Mouse (Mus musculus) thymus, postnatal 10 days (tissue): Measurements from ENCODE around the gene Sept9.

Experiments
- DNase-seq, 2 experiments: peaks; one replicate each; pipeline ENCODE4 v3.0.0; 2021; ENCODE audit warnings: low spot score in 2 of 2

Sept9 gene

GRCm38 (mm10) chr11:117199282-117200175, at the start of gene Sept9:
Gene Sept9, plus strand, starts transcription at chr11:117199661.
- peak; percentile 52 to 64 for DNase-seq

- DNase-seq = no peak
Observed at GRCm38 (mm10) chr11:117150467-117150966, 48.9 kb upstream of the Sept9 start.

DNA sequence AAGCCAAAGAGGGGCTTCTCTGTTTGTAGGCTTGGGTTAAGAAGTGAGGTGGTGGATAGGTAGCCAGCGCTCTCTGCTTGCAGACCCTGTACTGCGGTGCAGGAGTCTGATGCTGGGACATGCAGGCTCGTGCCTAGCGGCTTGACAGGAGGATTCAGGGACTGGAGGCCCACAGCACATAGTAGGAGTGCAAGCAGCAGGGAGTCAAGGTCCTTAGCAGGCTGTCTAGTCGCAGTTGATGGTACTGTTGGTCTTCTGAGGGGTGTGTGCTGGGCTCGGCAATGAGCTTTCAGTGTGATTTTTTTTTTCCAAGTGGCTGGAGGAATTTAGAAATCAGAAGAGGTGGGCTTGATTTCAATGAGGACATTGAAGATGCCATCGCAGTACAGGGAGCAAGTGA, 48.0 kb upstream of the Sept9 start:
- no peak for DNase-seq

- DNase-seq = no peak
Observed at GRCm38 (mm10) chr11:117152541-117152940, 46.9 kb upstream of the Sept9 start.

DNA sequence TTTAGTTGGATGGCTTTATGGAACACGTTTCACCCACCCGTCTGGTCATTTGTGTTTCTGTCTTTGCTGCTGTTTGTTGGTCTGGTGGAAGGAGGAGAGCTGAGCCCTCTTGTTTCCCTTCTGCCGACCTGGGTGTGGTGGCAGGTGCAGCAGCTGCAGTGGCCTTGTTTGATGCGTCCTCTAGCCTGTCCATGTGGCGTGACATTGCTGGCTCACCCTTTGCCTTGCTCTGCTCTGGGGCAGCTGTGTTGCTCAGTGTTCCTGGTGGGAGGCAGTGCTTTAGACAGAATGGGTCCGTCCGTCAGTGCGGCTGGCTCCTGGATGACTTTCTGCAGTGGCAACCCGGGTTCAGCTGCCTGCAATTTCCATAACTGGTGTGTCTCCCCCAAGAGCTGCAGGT, 45.9 kb upstream of the Sept9 start:
- no peak for DNase-seq

- no peak for DNase-seq
Observed at GRCm38 (mm10) chr11:117154088-117154815, 45.2 kb upstream of the Sept9 start.

DNA sequence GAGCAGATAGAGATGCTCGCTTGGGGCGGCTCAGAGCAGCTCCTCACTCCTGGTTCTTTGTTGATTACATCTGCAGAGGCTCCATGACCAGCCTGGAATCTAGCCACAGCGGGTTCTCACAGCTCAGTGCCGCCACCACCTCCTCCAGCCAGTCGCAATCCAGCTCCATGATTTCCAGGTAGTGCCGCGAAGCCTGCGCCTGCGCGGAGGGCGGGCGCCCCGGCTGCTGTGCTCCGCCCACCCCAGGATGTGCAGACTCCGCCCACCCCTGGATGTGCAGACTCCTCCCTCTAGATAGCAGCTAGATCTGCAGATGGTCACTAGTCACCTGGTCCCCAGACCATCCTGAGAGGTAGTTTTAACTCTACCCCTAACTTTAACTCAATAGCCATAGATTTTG, 42.7 kb upstream of the Sept9 start:
- no peak for DNase-seq

GRCm38 (mm10) chr11:117158343-117158742, 41.1 kb upstream of the Sept9 start:
- no peak for DNase-seq

GRCm38 (mm10) chr11:117159257-117159945, 40.1 kb upstream of the Sept9 start:
- DNase-seq = no peak

GRCm38 (mm10) chr11:117159946-117160307, 39.5 kb upstream of the Sept9 start:
- no peak for DNase-seq

DNA sequence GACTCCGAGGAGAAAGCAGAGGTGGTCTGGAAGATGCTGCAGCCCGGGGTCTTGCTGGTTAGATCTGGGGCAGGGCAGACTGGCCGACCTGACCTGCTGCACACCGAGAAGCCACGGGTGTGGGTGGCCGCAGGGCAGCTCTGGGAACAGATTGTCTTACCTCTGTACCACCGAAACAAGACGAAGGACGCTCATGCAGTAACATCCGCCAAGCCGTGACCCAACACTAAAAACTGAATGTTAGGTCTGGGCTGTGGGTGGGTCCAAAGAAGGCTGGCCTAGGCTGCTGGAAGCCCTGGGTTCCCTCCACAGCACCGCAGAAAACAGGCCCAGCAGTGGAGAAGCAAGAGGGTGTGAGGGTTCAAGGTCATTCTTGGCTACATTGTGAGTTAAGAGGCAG, 38.7 kb upstream of the Sept9 start:
- DNase-seq = no peak

- DNase-seq = no peak
Observed at GRCm38 (mm10) chr11:117161574-117161973, 37.9 kb upstream of the Sept9 start.

DNA sequence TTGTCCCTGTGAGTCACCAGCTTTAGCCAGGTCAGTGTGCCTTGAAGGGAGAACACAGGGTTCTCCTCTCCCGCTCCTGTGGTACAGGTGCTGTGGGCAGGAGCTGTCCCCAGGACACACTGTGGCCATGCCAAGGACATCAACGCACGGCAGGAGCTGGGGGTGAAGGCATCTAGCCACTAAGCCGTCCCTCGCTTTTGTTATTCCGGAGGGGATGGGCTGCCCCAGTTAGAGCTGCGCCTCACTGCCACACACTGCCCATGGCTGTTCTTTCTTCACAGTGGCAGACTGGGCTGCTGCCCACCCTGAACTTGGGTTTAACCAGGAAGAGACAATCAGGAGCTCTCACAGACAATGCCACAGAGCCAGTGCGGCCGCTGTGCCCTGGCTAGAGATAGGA, 36.4 kb upstream of the Sept9 start:
- DNase-seq = no peak

DNA sequence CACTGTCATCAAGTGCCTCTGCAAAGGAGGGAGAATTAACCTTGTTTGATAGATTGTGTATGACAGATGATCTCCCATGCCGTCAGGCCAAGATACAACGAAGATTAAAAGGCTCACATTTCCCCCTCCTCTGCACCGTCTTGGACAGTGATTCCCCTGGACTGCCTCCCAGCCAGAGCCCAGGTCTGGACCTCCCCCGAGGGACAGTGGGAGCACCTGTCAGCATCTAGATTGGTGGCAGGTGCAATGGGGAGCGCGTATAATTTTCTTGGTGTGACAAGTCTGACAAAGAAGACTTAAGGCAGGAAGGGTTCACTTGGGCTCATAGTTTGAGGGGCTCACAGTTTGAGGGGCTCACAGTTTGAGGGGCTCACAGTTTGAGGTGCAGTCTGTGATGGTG, 35.7 kb upstream of the Sept9 start:
- no peak for DNase-seq

GRCm38 (mm10) chr11:117168278-117169087, 31.0 kb upstream of the Sept9 start:
- no peak for DNase-seq

GRCm38 (mm10) chr11:117169088-117169635, 30.3 kb upstream of the Sept9 start:
- DNase-seq = no peak

GRCm38 (mm10) chr11:117169801-117170565, 29.5 kb upstream of the Sept9 start:
- DNase-seq = no peak

DNA sequence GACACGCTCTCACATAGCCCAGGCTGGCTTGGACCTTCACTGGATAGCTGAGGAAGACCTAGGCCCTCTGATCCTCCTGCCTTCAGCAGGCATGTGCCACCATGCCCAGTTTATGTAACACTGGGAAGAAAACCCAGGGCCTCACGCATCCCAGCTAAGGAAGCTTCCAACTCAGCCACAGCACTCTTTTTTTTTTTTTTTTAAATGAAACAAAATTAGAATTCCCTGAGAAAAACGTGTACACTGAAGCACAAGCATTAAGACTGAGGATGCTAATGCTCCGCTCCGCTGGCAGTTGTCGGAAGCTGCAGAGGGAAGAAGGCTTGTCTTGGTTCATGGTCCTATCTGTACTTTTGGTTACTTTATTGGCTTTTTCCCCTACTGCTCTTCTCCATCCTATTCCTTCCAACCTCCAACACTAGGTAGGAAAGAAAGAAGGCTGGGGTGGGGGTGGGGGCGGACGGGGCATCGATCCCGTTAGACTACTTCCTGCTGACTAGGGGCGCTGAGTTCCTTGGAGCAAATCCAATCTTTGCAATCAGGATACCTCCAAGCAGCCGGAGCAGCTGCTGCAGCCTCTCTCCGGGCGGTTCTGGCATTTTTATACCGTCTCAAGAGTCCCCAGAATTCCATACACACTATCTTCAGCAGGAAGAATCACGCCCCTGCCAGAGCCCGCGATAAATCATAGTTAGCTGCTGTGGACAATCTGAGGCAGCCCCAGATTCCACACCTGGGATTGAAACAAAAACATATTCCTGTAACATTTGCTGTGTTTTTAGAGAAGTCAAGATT, 25.2 kb upstream of the Sept9 start:
- no peak for DNase-seq

DNA sequence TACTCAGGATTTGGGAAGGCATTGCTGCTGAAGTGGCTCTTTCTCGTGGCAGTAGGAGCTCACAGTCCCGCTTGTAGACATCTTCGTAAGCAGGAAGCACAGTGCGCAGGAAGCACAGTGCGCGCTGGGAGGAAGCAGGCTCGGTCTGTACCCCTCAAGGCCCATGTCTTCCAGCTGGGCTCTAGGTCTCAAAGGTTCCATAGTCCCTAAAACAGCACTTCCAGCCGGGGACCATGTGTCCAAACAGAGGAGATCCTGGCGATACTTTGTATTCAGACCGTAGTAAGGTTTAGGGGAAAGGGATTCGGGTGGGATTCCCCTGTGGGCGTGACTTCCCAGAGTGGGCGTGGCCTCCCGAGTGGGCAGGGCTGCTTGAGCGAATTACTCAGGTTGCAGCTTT, 24.5 kb upstream of the Sept9 start:
- DNase-seq = peak; percentile 15 to 32

GRCm38 (mm10) chr11:117175472-117175871, 24.0 kb upstream of the Sept9 start:
- DNase-seq = no peak
